Mouse (Mus musculus): ENCODE results near the gene Tdrd9. TPM values are rescaled to one million over a fixed set of nuclear protein-coding genes. Genes with fewer than 3 reads are reported as not detected.

Tdrd9 gene
- total RNA-seq, 2 experiments from 2014 or later, result 0.34 to 0.56 TPM

GRCm38 (mm10) chr12:112096733-112097117 lies 125.4 kb downstream of the Tdrd9 start:
- DNase-seq, result no peak
- intact Hi-C loops (cut with DNase I), result loop anchor here (10.0 kb wide), 1 partner anchor 222 kb away; no protein-coding TSS in a partner anchor

GRCm38 (mm10) chr12:112100106-112100505 lies 128.7 kb downstream of the Tdrd9 start:
- intact Hi-C loops (cut with DNase I), result no loop called here

DNA sequence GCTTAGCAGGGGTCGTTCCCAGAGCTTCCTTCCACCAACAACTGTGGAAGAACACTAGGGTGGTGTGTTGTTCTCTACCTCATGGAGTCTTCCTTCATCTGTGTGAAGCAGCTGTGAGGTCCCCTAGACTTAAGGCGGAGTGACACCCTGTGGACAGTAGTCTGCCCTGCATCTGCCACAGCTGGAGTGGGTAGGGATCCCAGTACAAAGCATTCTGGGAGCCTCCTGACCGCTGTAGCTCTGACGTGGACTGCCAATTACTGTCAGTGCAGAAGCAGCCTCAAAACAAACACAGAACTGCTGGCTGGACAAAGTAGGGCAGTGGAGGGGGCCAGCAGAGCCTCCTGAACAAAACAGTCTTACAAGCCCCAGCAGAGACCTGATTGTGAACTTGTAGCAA lies 129.7 kb downstream of the Tdrd9 start:
- DNase-seq, result no peak
- intact Hi-C loops (cut with DNase I), result no loop called here

More at GRCm38 (mm10) chr12:112100106-112100505, 128.7 kb downstream of the Tdrd9 start:
- no peak for DNase-seq

- intact Hi-C loops (cut with DNase I), result no loop called here
- no peak for DNase-seq
Observed at GRCm38 (mm10) chr12:112103179-112103578, 131.8 kb downstream of the Tdrd9 start.

GRCm38 (mm10) chr12:112104890-112105289 lies 133.5 kb downstream of the Tdrd9 start:
- no peak for DNase-seq
- intact Hi-C loops (cut with DNase I), result no loop called here

GRCm38 (mm10) chr12:112106541-112106971 lies 135.2 kb downstream of the Tdrd9 start, which contains the start of gene Aspg:
TSS of gene Aspg (plus strand) at chr12:112106679.
- DNase-seq, result no peak
- intact Hi-C loops (cut with DNase I), result no loop called here

DNA sequence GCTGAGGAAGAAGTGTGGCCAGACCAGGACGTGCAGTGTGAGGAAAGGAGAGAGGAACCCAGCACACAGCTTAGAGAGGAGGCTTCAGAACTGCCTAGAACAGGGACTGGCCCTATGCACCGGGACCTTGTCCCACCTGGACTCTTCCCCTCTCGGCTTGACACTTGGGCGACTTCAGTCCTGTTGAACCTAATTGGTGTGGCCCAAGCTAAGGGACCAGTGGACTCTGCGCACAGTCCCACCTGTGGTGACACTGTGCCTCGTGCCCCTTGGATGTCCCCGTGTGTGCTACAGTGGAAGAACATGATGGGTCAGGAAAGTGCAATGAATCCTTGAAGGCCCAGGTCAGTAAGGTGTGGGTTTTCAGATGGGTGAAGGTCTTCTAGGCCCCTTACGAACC lies 136.3 kb downstream of the Tdrd9 start:
- no peak for DNase-seq
- intact Hi-C loops (cut with DNase I), result no loop called here

DNA sequence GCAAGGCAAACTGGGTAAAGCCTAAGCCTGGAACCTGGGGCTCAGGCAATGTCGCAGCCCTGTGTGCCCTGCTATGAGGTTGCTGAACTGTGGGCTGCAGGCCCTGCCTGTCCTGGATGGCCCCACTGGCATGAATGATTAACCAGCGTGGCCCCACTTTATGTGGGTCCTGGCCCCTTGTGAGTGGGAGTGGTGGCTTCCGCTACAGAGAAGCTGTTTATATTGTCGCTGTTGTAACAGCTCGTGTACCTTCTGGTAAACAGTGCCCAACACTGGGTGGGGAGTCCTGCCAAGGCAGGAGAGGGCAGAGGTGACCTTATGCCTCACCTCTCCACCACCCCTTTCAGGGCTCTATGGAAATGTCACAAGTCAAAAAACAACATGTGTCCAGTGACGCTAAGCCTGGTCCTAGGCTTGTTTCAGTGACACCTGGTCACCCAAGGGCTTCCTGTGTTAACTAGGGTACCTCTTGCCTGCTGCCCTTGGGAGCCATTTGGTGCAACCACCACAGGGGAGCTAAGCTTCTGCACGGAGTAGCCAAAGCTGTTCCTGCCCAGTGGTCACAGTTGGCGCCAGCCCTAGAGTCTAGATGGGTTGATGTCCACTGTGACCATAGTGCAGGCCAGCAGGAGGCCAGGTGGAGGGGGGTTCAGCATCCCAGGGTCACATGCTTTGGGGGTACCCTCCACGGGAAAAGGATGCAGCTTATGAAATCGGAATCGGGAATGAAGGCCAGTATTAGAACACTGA lies 137.5 kb downstream of the Tdrd9 start:
- no peak for DNase-seq
- intact Hi-C loops (cut with DNase I), result no loop called here

- intact Hi-C loops (cut with DNase I), result loop anchor here (10.0 kb wide), 1 partner anchor 435 kb away; no protein-coding TSS in a partner anchor
- no peak for DNase-seq
Observed at GRCm38 (mm10) chr12:112109701-112110100, 138.3 kb downstream of the Tdrd9 start.

DNA sequence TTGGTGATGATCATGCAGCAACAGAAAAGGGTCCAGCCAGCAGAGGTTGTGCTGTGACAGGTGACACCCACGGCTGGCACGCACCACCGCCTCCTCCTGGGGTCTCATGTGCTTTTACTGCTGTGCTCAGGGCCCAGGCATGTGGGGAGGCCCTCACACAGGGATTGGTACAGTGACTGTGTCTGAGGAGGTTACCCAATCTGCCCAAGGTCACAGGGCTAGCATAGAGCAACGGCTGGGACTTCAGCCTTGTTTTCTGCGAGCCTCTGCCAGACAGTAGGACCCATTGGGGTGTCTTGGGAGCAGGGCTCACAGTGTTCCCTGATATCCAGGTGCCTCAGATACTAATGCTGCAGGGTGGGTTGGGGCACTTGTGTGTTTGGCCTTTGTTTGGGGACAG lies 140.0 kb downstream of the Tdrd9 start:
- DNase-seq, result no peak
- intact Hi-C loops (cut with DNase I), result loop anchor here (10.0 kb wide), 1 partner anchor 433 kb away; no protein-coding TSS in a partner anchor

- intact Hi-C loops (cut with DNase I), result loop anchor here (10.0 kb wide), 1 partner anchor 433 kb away; no protein-coding TSS in a partner anchor
- DNase-seq, result no peak
Observed at GRCm38 (mm10) chr12:112112235-112112634, 140.9 kb downstream of the Tdrd9 start.

DNA sequence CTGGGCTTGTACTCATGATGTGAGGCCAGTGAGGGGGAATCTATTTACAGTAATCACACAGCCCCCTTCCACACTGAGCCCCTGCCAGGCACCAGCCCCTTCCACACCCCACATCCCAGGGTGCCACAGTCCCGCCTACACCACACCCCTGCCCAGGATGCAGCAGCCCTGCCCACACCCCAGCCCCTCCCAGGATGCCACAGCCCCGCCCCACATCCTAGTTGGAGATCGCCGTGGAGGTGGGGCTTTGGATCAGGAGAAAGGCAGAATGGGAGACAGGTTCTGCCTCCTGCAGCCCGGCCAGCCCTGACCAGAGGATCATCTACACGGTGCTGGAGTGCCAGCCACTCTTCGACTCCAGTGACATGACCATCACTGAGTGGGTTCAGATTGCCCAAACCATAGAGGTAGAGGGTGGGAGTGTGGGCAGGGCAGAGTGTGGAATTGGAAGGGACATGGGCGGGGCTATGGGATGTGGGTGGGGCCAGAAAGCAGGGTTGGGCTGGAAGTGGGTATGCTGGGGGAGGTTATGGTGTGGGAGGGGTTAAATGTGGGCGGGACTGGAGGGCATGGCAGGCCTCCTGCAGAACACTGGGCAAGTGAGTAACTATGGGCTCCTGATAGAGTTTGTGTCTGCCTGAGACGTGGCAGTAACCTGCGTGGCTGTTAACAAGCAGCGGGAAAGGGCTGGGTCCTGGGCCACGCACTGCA lies 141.5 kb downstream of the Tdrd9 start:
- no peak for DNase-seq
- intact Hi-C loops (cut with DNase I), result loop anchor here (10.0 kb wide), 1 partner anchor 432 kb away; no protein-coding TSS in a partner anchor

DNA sequence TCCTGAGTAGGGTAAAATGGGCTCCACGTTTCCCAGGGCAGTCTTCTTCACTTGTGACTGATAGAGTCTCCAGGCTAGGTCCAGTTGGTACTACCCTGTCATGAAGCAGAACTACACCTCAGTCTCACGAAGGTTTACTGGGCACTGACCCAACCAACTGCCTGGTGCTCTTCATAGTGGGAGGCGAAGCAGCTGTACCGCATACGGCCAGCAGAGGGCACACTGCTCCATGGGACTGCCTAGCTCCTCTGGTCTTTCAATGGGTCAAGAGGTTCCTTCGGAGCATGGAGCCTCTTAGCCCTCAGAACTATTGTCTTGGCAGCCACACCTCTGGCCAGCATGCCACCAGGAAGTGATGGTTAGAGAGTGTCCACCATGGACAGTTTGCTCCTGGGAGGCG lies 142.4 kb downstream of the Tdrd9 start:
- intact Hi-C loops (cut with DNase I), result loop anchor here (10.0 kb wide), 1 partner anchor 431 kb away; no protein-coding TSS in a partner anchor
- peak; percentile 86 for DNase-seq

- intact Hi-C loops (cut with DNase I), result loop anchor here (10.0 kb wide), 1 partner anchor 428 kb away; no protein-coding TSS in a partner anchor
- no peak for DNase-seq
Observed at GRCm38 (mm10) chr12:112117006-112117405, 145.6 kb downstream of the Tdrd9 start.

DNA sequence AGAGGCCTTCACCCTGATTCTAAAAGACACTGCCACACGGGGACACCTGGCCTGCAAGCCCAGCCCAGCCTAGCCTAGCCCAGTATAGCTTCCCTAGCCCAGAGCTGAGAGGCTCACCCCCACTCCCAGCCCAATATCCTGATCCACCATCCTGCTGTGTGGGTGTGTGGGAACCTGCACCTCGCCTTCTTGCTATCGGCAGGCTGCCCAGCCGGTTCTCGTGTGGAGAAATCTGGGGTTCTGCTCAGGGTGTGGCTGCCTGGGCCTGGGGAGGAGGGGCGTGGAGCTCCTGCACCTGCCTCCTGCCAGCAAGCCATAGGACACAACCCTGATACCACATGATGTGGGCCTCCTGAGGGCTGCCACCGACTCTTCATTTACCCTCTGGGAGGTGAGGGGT lies 146.3 kb downstream of the Tdrd9 start:
- DNase-seq, result no peak
- intact Hi-C loops (cut with DNase I), result loop anchor here (10.0 kb wide), 1 partner anchor 427 kb away; no protein-coding TSS in a partner anchor

Small RNAs within 50 kb of the gene (microRNA-seq; reads per million reads assigned to microRNA genes)
- gene Mir3073a (not detected), gene Mir3073b (not detected)

Other genes starting within 250 kb of the Tdrd9 start
- 100 to 1,000 TPM; 716 to 729 TPM for gene Klc1, start 212.7 kb upstream of the Tdrd9 start, total RNA-seq (2021)
- 1 to 10 TPM; 1.5 to 2.2 TPM for gene Xrcc3, start 157.7 kb upstream of the Tdrd9 start, total RNA-seq (2021)
- 10 to 100 TPM; 11.6 to 12.6 TPM for gene Zfyve21, start 157.4 kb upstream of the Tdrd9 start, total RNA-seq (2021)
- gene Ppp1r13b, start 63.4 kb upstream of the Tdrd9 start, total RNA-seq (2021), result 10 to 100 TPM; 58.1 to 60.3 TPM
- 100 to 1,000 TPM; 363 to 384 TPM for gene Atp5mpl, start 4.6 kb upstream of the Tdrd9 start, total RNA-seq (2021)
- gene Rd3l, start 9.8 kb downstream of the Tdrd9 start, total RNA-seq (2021), result not detected
- 1 to 10 TPM; 1.2 to 1.4 TPM for gene Aspg, start 135.1 kb downstream of the Tdrd9 start, total RNA-seq (2021)
- 10 to 100 TPM; 23.0 to 24.6 TPM for gene Kif26a, start 174.6 kb downstream of the Tdrd9 start, total RNA-seq (2021)